Mouse (Mus musculus) heart, adult 2 months (tissue): ENCODE measurements around the gene Hoxc9.

Experiments
- CTCF ChIP-seq: fragments of 200-600 bp; IDR thresholded peaks from 2 replicates; pipeline ENCODE4 v1.8.1; 2022; ENCODE audit warnings: antibody characterized with exemption, mild to moderate bottlenecking, moderate library complexity
- EP300 ChIP-seq: fragments of 200-500 bp; IDR thresholded peaks from 2 replicates; pipeline ENCODE4 v1.6.1; 2011; ENCODE audit warnings: low read depth, low read length, control low read depth; ENCODE audit not compliant: insufficient read depth
- POLR2A ChIP-seq: fragments of 200-500 bp; IDR thresholded peaks from 2 replicates; pipeline ENCODE4 v1.6.1; 2011; ENCODE audit warnings: mild to moderate bottlenecking, low read depth, low read length, control low read depth; ENCODE audit not compliant: insufficient read depth

DNA sequence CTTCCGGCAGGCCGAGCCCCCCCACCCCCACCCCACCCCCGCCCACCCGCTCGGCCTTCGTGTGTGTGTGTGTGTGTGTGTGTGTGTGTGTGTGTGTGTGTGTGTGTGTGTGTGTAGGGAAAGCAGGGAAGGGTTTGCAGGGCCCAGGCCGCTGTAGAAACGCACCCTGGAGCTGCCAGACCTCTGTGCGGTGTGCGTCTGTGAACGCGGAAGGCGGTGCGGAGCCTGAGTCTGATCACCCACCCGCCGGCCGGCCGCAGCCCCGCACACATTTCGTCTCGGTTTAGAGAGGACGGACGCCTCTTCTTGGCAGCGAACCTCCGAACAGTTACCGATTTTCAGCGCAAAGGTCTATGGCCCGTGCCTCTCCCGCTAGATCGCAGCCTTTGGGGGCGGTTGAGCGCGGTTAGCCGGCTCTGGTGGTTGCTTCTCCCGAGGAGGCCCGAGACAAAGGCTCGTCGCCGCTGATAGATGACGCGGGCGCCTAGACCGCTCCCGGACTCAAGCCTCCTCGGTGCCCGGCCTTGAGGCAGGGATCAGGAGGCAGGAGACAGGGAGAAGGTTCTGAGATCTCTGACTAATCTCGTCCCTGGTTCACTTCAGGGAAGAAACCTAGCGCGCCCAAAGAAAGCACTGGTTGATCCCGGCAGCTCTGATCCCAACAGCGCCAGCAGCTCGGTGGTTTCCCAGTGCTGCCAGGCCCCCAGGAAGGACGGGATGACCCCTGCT lies 33.3 kb upstream of the Hoxc9 start:
- TF ChIP-seq CTCF: peak; percentile 17; the same call in 1 of the 2 replicates
- no peak for TF ChIP-seq POLR2A
- no peak for TF ChIP-seq EP300
